Mouse (Mus musculus) layer of hippocampus, adult 2 months (tissue): ENCODE results near the gene Fas. TPM values are rescaled to one million over a fixed set of nuclear protein-coding genes. Genes with fewer than 3 reads are reported as not detected.

Experiments used
- DNase-seq, 2 experiments: peaks; one replicate each; pipeline ENCODE4 v3.0.0; 2022; ENCODE audit warnings: low spot score in 2 of 2
- H3K27ac ChIP-seq: fragments of 200-600 bp; 2 replicates; pipeline ENCODE4 v1.8.1; 2022
- H3K4me3 ChIP-seq: fragments of 200-600 bp; 2 replicates; pipeline ENCODE4 v1.8.1; 2022; ENCODE audit warnings: mild to moderate bottlenecking
- CTCF ChIP-seq: fragments of 200-600 bp; conservative IDR thresholded peaks from 2 replicates; pipeline ENCODE4 v1.8.1; 2022; ENCODE audit warnings: antibody characterized with exemption, mild to moderate bottlenecking, moderate library complexity
- total RNA-seq, 2 experiments: library from RNA; stranded (reverse); gene quantifications; 2 replicates each; pipeline ENCODE4 v1.2.3; 2021

Gene Fas
- total RNA-seq, 2 experiments from 2014 or later, result 1.5 to 2.9 TPM

- TF ChIP-seq CTCF, result no peak
- DNase-seq, result no peak
- Histone ChIP-seq H3K4me3 (no peak overlapping the region), H3K27ac (no peak overlapping the region)
Measured at GRCm38 (mm10) chr19:34262273-34262974, 28.0 kb upstream of the Fas start.

GRCm38 (mm10) chr19:34265604-34266193, 24.8 kb upstream of the Fas start:
- Histone ChIP-seq H3K27ac (no peak overlapping the region), H3K4me3 (no peak overlapping the region)
- no peak for TF ChIP-seq CTCF
- no peak for DNase-seq

GRCm38 (mm10) chr19:34268991-34269390, 21.5 kb upstream of the Fas start:
- no peak for TF ChIP-seq CTCF
- H3K4me3 ChIP-seq, result no peak overlapping the region
- no peak overlapping the region for H3K27ac ChIP-seq
- no peak for DNase-seq

- Histone ChIP-seq H3K27ac (no peak overlapping the region), H3K4me3 (no peak overlapping the region)
- TF ChIP-seq CTCF, result no peak
- no peak for DNase-seq
Measured at GRCm38 (mm10) chr19:34270106-34270726, 20.2 kb upstream of the Fas start.

GRCm38 (mm10) chr19:34270824-34271464, 19.5 kb upstream of the Fas start:
- H3K4me3 ChIP-seq, result no peak overlapping the region
- DNase-seq, result no peak
- no peak overlapping the region for H3K27ac ChIP-seq
- TF ChIP-seq CTCF, result no peak

- Histone ChIP-seq H3K4me3 (no peak overlapping the region), H3K27ac (no peak overlapping the region)
- DNase-seq, result no peak
- TF ChIP-seq CTCF, result no peak
Measured at GRCm38 (mm10) chr19:34273073-34273472, 17.4 kb upstream of the Fas start.

- Histone ChIP-seq H3K27ac (no peak overlapping the region), H3K4me3 (no peak overlapping the region)
- no peak for DNase-seq
- TF ChIP-seq CTCF, result no peak
Measured at GRCm38 (mm10) chr19:34278078-34278477, 12.4 kb upstream of the Fas start.

GRCm38 (mm10) chr19:34283614-34284013, 6.9 kb upstream of the Fas start:
- H3K4me3 ChIP-seq, result no peak overlapping the region
- TF ChIP-seq CTCF, result no peak
- H3K27ac ChIP-seq, result no peak overlapping the region

GRCm38 (mm10) chr19:34284383-34284782, 6.1 kb upstream of the Fas start:
- TF ChIP-seq CTCF, result peak; percentile 75
- no peak overlapping the region for H3K27ac ChIP-seq
- DNase-seq, result no peak
- peak overlapping the region; percentile 25 for H3K4me3 ChIP-seq

More at GRCm38 (mm10) chr19:34283614-34284013, 6.9 kb upstream of the Fas start:
- no peak for DNase-seq

GRCm38 (mm10) chr19:34284826-34285225, 5.6 kb upstream of the Fas start:
- DNase-seq, result no peak
- no peak overlapping the region for H3K27ac ChIP-seq
- no peak for TF ChIP-seq CTCF

GRCm38 (mm10) chr19:34287221-34287620, 3.2 kb upstream of the Fas start:
- no peak for TF ChIP-seq CTCF
- no peak for DNase-seq
- Histone ChIP-seq H3K27ac (no peak overlapping the region), H3K4me3 (no peak overlapping the region)

More at GRCm38 (mm10) chr19:34284826-34285225, 5.6 kb upstream of the Fas start:
- H3K4me3 ChIP-seq, result no peak overlapping the region

- Histone ChIP-seq H3K27ac (no peak overlapping the region), H3K4me3 (no peak overlapping the region)
- TF ChIP-seq CTCF, result no peak
- no peak for DNase-seq
Measured at GRCm38 (mm10) chr19:34287656-34288415, 2.6 kb upstream of the Fas start.
